Mouse (Mus musculus): ENCODE measurements around the gene Mat2a.
"Not testable (repeated sequence)": the region's sequence is repeated elsewhere in the genome, so short reads cannot be mapped to it uniquely, and the experiment has no call there.

Gene Mat2a

GRCm38 (mm10) chr6:72439355-72440185, at the start of gene Mat2a:
Mat2a (minus strand) TSS chr6:72439558.
- peak; percentile 88 for DNase-seq (ENCODE audit: low read depth)

GRCm38 (mm10) chr6:72488850-72489249, 49.5 kb upstream of the Mat2a start:
- DNase-seq (ENCODE audit: low read depth) = peak; percentile 72

- no peak for DNase-seq (ENCODE audit: low read depth)
Observed at GRCm38 (mm10) chr6:72487282-72487681, 47.9 kb upstream of the Mat2a start.

GRCm38 (mm10) chr6:72486307-72486706, 46.9 kb upstream of the Mat2a start:
- DNase-seq (ENCODE audit: low read depth) = no peak

- no peak for DNase-seq (ENCODE audit: low read depth)
Observed at GRCm38 (mm10) chr6:72484887-72485286, 45.5 kb upstream of the Mat2a start.

GRCm38 (mm10) chr6:72482156-72482555, 42.8 kb upstream of the Mat2a start:
- DNase-seq (ENCODE audit: low read depth) = no peak

- DNase-seq (ENCODE audit: low read depth) = no peak
Observed at GRCm38 (mm10) chr6:72480422-72480702, 41.0 kb upstream of the Mat2a start.

- DNase-seq (ENCODE audit: low read depth) = no peak
Observed at GRCm38 (mm10) chr6:72479645-72480421, 40.5 kb upstream of the Mat2a start.

GRCm38 (mm10) chr6:72478691-72479090, 39.3 kb upstream of the Mat2a start:
- DNase-seq (ENCODE audit: low read depth) = not testable (repeated sequence)

- no peak for DNase-seq (ENCODE audit: low read depth)
Observed at GRCm38 (mm10) chr6:72477621-72478020, 38.3 kb upstream of the Mat2a start.

GRCm38 (mm10) chr6:72476836-72477235, 37.5 kb upstream of the Mat2a start:
- DNase-seq (ENCODE audit: low read depth) = no peak

- DNase-seq (ENCODE audit: low read depth) = no peak
Observed at GRCm38 (mm10) chr6:72475221-72475985, 36.0 kb upstream of the Mat2a start.

- DNase-seq (ENCODE audit: low read depth) = peak; percentile 95
Observed at GRCm38 (mm10) chr6:72473264-72474041, 34.1 kb upstream of the Mat2a start.

- no peak for DNase-seq (ENCODE audit: low read depth)
Observed at GRCm38 (mm10) chr6:72466171-72466570, 26.8 kb upstream of the Mat2a start.

- DNase-seq (ENCODE audit: low read depth) = no peak
Observed at GRCm38 (mm10) chr6:72465361-72466157, 26.2 kb upstream of the Mat2a start.

GRCm38 (mm10) chr6:72462550-72463257, 23.3 kb upstream of the Mat2a start:
- not testable (repeated sequence) for DNase-seq (ENCODE audit: low read depth)

- DNase-seq (ENCODE audit: low read depth) = no peak
Observed at GRCm38 (mm10) chr6:72460036-72460801, 20.9 kb upstream of the Mat2a start.

GRCm38 (mm10) chr6:72458921-72459320, 19.6 kb upstream of the Mat2a start:
- no peak for DNase-seq (ENCODE audit: low read depth)

GRCm38 (mm10) chr6:72458418-72458817, 19.1 kb upstream of the Mat2a start:
- DNase-seq (ENCODE audit: low read depth) = no peak

GRCm38 (mm10) chr6:72456567-72456966, 17.2 kb upstream of the Mat2a start:
- no peak for DNase-seq (ENCODE audit: low read depth)

All from fibroblast of lung, adult 2 months (primary cell).